Mouse (Mus musculus) MEL (cell line): Measurements from ENCODE around the gene Eef1akmt3.

Experiments used
- BHLHE40 ChIP-seq: IDR thresholded peaks from 2 replicates; pipeline ENCODE4 v1.6.1; 2012; ENCODE audit warnings: low read depth, mild to moderate bottlenecking, inconsistent platforms, low read length, improper control_type of control experiment, borderline replicate concordance
- CHD1 ChIP-seq: IDR thresholded peaks from 2 replicates; pipeline ENCODE4 v1.6.1; 2012; ENCODE audit warnings: low read depth, mild to moderate bottlenecking, inconsistent platforms, low read length, improper control_type of control experiment
- CTCF ChIP-seq, 3 experiments: IDR thresholded peaks in 2 of 3; conservative IDR thresholded peaks in 1 of 3; 2 replicates each; pipeline ENCODE4 v1.5.1; 2011 to 2012; ENCODE audit warnings: low read length in 3 of 3, low read depth in 2 of 3, mild to moderate bottlenecking in 2 of 3, improper control_type of control experiment in 1 of 3, inconsistent platforms in 1 of 3, mixed read lengths in 1 of 3, moderate library complexity in 1 of 3; ENCODE audit not compliant: control insufficient read depth in 1 of 3, insufficient read depth in 1 of 3, poor library complexity in 1 of 3, severe bottlenecking in 1 of 3
- EP300 ChIP-seq, 2 experiments: IDR thresholded peaks; 2 replicates each; pipeline ENCODE4 v1.6.1; 2011; ENCODE audit warnings: improper control_type of control experiment in 2 of 2, low read length in 2 of 2, low read depth in 1 of 2, mild to moderate bottlenecking in 1 of 2
- KAT2A ChIP-seq: conservative IDR thresholded peaks from 2 replicates; pipeline ENCODE4 v1.6.1; 2012; ENCODE audit warnings: low read depth, low read length, improper control_type of control experiment, inconsistent platforms
- MAFK ChIP-seq: IDR thresholded peaks from 2 replicates; pipeline ENCODE4 v1.6.1; 2011; ENCODE audit warnings: low read depth, mild to moderate bottlenecking, low read length, improper control_type of control experiment, borderline replicate concordance
- MYC ChIP-seq: IDR thresholded peaks from 2 replicates; pipeline ENCODE4 v1.6.1; 2011; ENCODE audit warnings: low read depth, mild to moderate bottlenecking, low read length, improper control_type of control experiment, moderate library complexity
- POLR2A ChIP-seq, 2 experiments: IDR thresholded peaks; 2 replicates each; pipeline ENCODE4 v1.6.1; 2011 to 2012; ENCODE audit warnings: low read length in 2 of 2, mild to moderate bottlenecking in 2 of 2, control low read depth in 1 of 2, improper control_type of control experiment in 1 of 2, low read depth in 1 of 2, moderate library complexity in 1 of 2; ENCODE audit not compliant: control insufficient read depth in 1 of 2, insufficient read depth in 1 of 2, poor library complexity in 1 of 2
- POLR2AphosphoS2 ChIP-seq: IDR thresholded peaks from 2 replicates; pipeline ENCODE4 v1.6.1; 2011; ENCODE audit warnings: low read length, improper control_type of control experiment
- SMC3 ChIP-seq: IDR thresholded peaks from 2 replicates; pipeline ENCODE4 v1.6.1; 2011; ENCODE audit warnings: low read depth, low read length, improper control_type of control experiment
- TCF12 ChIP-seq: IDR thresholded peaks from 2 replicates; pipeline ENCODE4 v1.6.1; 2014; ENCODE audit warnings: low read depth, mild to moderate bottlenecking, inconsistent platforms, low read length, improper control_type of control experiment, moderate library complexity
- UBTF ChIP-seq: IDR thresholded peaks from 2 replicates; pipeline ENCODE4 v1.6.1; 2012; ENCODE audit warnings: low read depth, mild to moderate bottlenecking, inconsistent platforms, low read length, improper control_type of control experiment, moderate library complexity, borderline replicate concordance; ENCODE audit not compliant: insufficient read depth

- no peak for TF ChIP-seq CTCF (IDR thresholded peaks at IDR 0.05 in 2 of 3, conservative IDR thresholded peaks at IDR 0.05 in 1 of 3; ENCODE audit: control insufficient read depth in 1 of 3, insufficient read depth in 1 of 3, low read depth in 2 of 3, low read length in 3 of 3, poor library complexity in 1 of 3, severe bottlenecking in 1 of 3)
- no peak for TF ChIP-seq UBTF
- no peak for TF ChIP-seq SMC3
- TF ChIP-seq CHD1 = no peak
- no peak for TF ChIP-seq POLR2A (IDR thresholded peaks at IDR 0.05; ENCODE audit: control insufficient read depth in 1 of 2, insufficient read depth in 1 of 2, low read depth in 1 of 2, low read length in 2 of 2, poor library complexity in 1 of 2)
- no peak for TF ChIP-seq EP300 (IDR thresholded peaks at IDR 0.05; ENCODE audit: low read depth in 1 of 2, low read length in 2 of 2)
- TF ChIP-seq KAT2A = no peak
- no peak for TF ChIP-seq TCF12
- TF ChIP-seq MYC = no peak
- no peak for TF ChIP-seq BHLHE40
- no peak for TF ChIP-seq MAFK
- no peak for TF ChIP-seq POLR2AphosphoS2
Measured at GRCm38 (mm10) chr10:127037641-127038040, 3.7 kb downstream of the Eef1akmt3 start.
